Mouse (Mus musculus) C2C12 (cell line): Measurements from ENCODE around the gene Gcc2.

ENCODE experiments used
- CEBPB ChIP-seq: IDR thresholded peaks from one replicate; pipeline ENCODE4 v1.6.1; 2011; ENCODE audit warnings: low read depth, mild to moderate bottlenecking, control low read depth, moderate library complexity
- CTCF ChIP-seq: IDR thresholded peaks from one replicate; pipeline ENCODE4 v1.5.1; 2011; ENCODE audit not compliant: control insufficient read depth, insufficient read depth, insufficient read length
- FOSL1 ChIP-seq: IDR thresholded peaks from one replicate; pipeline ENCODE4 v1.8.0; 2011; ENCODE audit warnings: mild to moderate bottlenecking, low read length; ENCODE audit not compliant: poor library complexity, insufficient read depth, severe bottlenecking
- MYOD1 ChIP-seq: IDR thresholded peaks from one replicate; pipeline ENCODE4 v1.6.1; 2011; ENCODE audit warnings: low read depth; ENCODE audit not compliant: control insufficient read depth, insufficient read length

GRCm38 (mm10) chr10:58220726-58221125 is 34.6 kb upstream of the Gcc2 start:
- TF ChIP-seq MYOD1: no peak
- TF ChIP-seq CEBPB: no peak
- no peak for TF ChIP-seq CTCF
- no peak for TF ChIP-seq FOSL1
